Mouse (Mus musculus) myocyte (in vitro differentiated cells): ENCODE measurements around the gene Zkscan17.

Source experiments
- CEBPB ChIP-seq: IDR thresholded peaks from 2 replicates; pipeline ENCODE4 v1.6.1; 2011; ENCODE audit warnings: mild to moderate bottlenecking, moderate library complexity; ENCODE audit not compliant: poor library complexity, insufficient read depth, severe bottlenecking
- MAX ChIP-seq: IDR thresholded peaks from one replicate; pipeline ENCODE4 v1.6.1; 2011; ENCODE audit warnings: low read depth, mild to moderate bottlenecking, control low read depth
- MYOD1 ChIP-seq, 3 experiments: IDR thresholded peaks; one replicate each; pipeline ENCODE4 v1.6.1; 2011; ENCODE audit warnings: control low read depth in 2 of 3, low read depth in 2 of 3, mild to moderate bottlenecking in 2 of 3, moderate library complexity in 1 of 3; ENCODE audit not compliant: insufficient read length in 2 of 3, control insufficient read depth in 1 of 3
- MYOG ChIP-seq, 3 experiments: IDR thresholded peaks; one replicate each; pipeline ENCODE4 v1.6.1; 2011; ENCODE audit warnings: control low read depth in 2 of 3, low read depth in 2 of 3, mild to moderate bottlenecking in 2 of 3; ENCODE audit not compliant: insufficient read length in 2 of 3, control insufficient read depth in 1 of 3, insufficient read depth in 1 of 3
- POLR2A ChIP-seq: IDR thresholded peaks from one replicate; pipeline ENCODE4 v1.6.1; 2011; ENCODE audit warnings: low read depth, mild to moderate bottlenecking, control low read depth, moderate library complexity; ENCODE audit not compliant: insufficient read length
- REST ChIP-seq: IDR thresholded peaks from one replicate; pipeline ENCODE4 v1.6.1; 2011; ENCODE audit warnings: mild to moderate bottlenecking, control low read depth, moderate library complexity; ENCODE audit not compliant: insufficient read depth, insufficient read length
- SRF ChIP-seq: IDR thresholded peaks from one replicate; pipeline ENCODE4 v1.6.1; 2011; ENCODE audit warnings: low read depth; ENCODE audit not compliant: control insufficient read depth, insufficient read length
- TCF12 ChIP-seq: IDR thresholded peaks from one replicate; pipeline ENCODE4 v1.6.1; 2011; ENCODE audit warnings: mild to moderate bottlenecking, control low read depth; ENCODE audit not compliant: poor library complexity, insufficient read depth, severe bottlenecking
- USF1 ChIP-seq: IDR thresholded peaks from one replicate; pipeline ENCODE4 v1.6.1; 2011; ENCODE audit warnings: low read depth, mild to moderate bottlenecking, control low read depth, moderate library complexity

DNA sequence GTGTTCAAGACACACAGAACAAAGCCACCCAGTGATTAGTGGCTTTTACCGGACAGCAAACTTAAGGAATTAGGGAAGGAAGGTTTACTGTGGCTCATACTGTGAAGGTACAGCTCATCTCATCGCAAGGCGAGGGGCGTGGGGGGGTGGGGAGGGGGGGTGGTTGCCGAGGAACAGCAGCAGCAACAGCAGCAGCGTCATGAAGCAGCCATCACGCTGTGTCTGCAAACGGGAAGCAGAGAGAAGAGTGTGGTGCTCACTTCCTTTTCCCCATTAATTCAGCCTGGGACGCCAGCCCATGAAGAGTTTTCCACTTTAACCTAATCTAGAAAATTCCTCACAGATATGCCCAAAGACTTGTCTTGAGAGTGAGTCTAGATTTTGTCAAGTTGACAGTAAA lies 36.3 kb upstream of the Zkscan17 start:
- no peak for TF ChIP-seq TCF12
- no peak for TF ChIP-seq MYOD1 (IDR thresholded peaks at IDR 0.05; ENCODE audit: control insufficient read depth in 1 of 3, insufficient read length in 2 of 3, low read depth in 2 of 3)
- no peak for TF ChIP-seq REST
- TF ChIP-seq SRF, result no peak
- TF ChIP-seq MYOG (IDR thresholded peaks at IDR 0.05; ENCODE audit: control insufficient read depth in 1 of 3, insufficient read depth in 1 of 3, insufficient read length in 2 of 3, low read depth in 2 of 3), result no peak
- TF ChIP-seq MAX, result no peak
- TF ChIP-seq POLR2A, result no peak
- no peak for TF ChIP-seq CEBPB
- no peak for TF ChIP-seq USF1
